8 mouse cellular contexts compared by ENCODE assay signal in genomic region chr11:48807563-48808303, GRCm38 (mm10). TPM values are rescaled to one million over a fixed set of nuclear protein-coding genes. Genes with fewer than 3 reads are reported as not detected.
A peak's percentile ranks its signal among the peaks of the same experiment; 100 is the strongest.
DNase-seq lines count a peak whose midpoint lies in the region; ATAC-seq and TF ChIP-seq lines count a peak whose summit lies in the region.

No protein-coding gene starts in this region.

- 0 out of 2 replicates have a peak, but pooled peaks cover under 1% of the 10 kb centered on the region for H3K4me1 ChIP-seq in forebrain, embryonic 12.5 days
- H3K4me1 ChIP-seq in forebrain, embryonic 10.5 days = peaks cover 7% of the 10 kb centered on the region
- no peaks in the 10 kb centered on the region for H3K4me1 ChIP-seq in midbrain, embryonic 11.5 days (ENCODE audit: control insufficient read depth, insufficient read depth, low read length)
- no peaks in the 10 kb centered on the region for H3K4me1 ChIP-seq in midbrain, embryonic 14.5 days (ENCODE audit: control insufficient read depth, insufficient read depth, low read length)
- no peaks in the 10 kb centered on the region for H3K4me1 ChIP-seq in intestine, postnatal 0 days (replicated peaks; ENCODE audit: control insufficient read depth, insufficient read depth, low read length)
- H3K4me1 ChIP-seq in neural tube, embryonic 15.5 days = peaks cover 6% of the 10 kb centered on the region

- no peak overlapping the region for H3K4me3 ChIP-seq in forebrain, embryonic 12.5 days (replicated peaks)
- no peak overlapping the region for H3K4me3 ChIP-seq in forebrain, embryonic 10.5 days
- no peak overlapping the region for H3K4me3 ChIP-seq in midbrain, embryonic 11.5 days (ENCODE audit: low read depth, low read length)
- no peak overlapping the region for H3K4me3 ChIP-seq in midbrain, embryonic 14.5 days (replicated peaks; ENCODE audit: low read depth, low read length)
- no peak overlapping the region for H3K4me3 ChIP-seq in intestine, postnatal 0 days (ENCODE audit: low read depth, low read length)
- H3K4me3 ChIP-seq in neural tube, embryonic 15.5 days (replicated peaks) = no peak overlapping the region

- H3K27ac ChIP-seq in forebrain, embryonic 12.5 days = no peak overlapping the region
- H3K27ac ChIP-seq in forebrain, embryonic 10.5 days = no peak overlapping the region
- H3K27ac ChIP-seq in midbrain, embryonic 11.5 days (ENCODE audit: low read depth, low read length) = no peak overlapping the region
- no peak overlapping the region for H3K27ac ChIP-seq in midbrain, embryonic 14.5 days (replicated peaks; ENCODE audit: low read depth, low read length)
- H3K27ac ChIP-seq in intestine, postnatal 0 days (ENCODE audit: low read depth, low read length) = no peak overlapping the region
- H3K27ac ChIP-seq in neural tube, embryonic 15.5 days (replicated peaks) = no peak overlapping the region

- 74% methylated on average over 14 of the region's 14 CpGs for WGBS in forebrain, embryonic 12.5 days
- 75% methylated on average over 14 of the region's 14 CpGs for WGBS in forebrain, embryonic 10.5 days
- 74% methylated on average over 14 of the region's 14 CpGs for WGBS in midbrain, embryonic 11.5 days
- 74% methylated on average over 14 of the region's 14 CpGs for WGBS in midbrain, embryonic 14.5 days
- WGBS in intestine, postnatal 0 days = 62% methylated on average over 14 of the region's 14 CpGs
- WGBS in neural tube, embryonic 15.5 days = 67% methylated on average over 14 of the region's 14 CpGs

- no peak overlapping the region for H3K9ac ChIP-seq in forebrain, embryonic 12.5 days
- H3K9ac ChIP-seq in midbrain, embryonic 11.5 days (ENCODE audit: low read length) = no peak overlapping the region
- no peak overlapping the region for H3K9ac ChIP-seq in midbrain, embryonic 14.5 days (replicated peaks; ENCODE audit: low read length)
- H3K9ac ChIP-seq in intestine, postnatal 0 days (ENCODE audit: low read depth, low read length) = no peak overlapping the region
- no peak overlapping the region for H3K9ac ChIP-seq in neural tube, embryonic 15.5 days (replicated peaks)

- H3K4me2 ChIP-seq in forebrain, embryonic 12.5 days = no peak overlapping the region
- H3K4me2 ChIP-seq in midbrain, embryonic 11.5 days = no peak overlapping the region
- no peak overlapping the region for H3K4me2 ChIP-seq in midbrain, embryonic 14.5 days (ENCODE audit: low read length)
- H3K4me2 ChIP-seq in intestine, postnatal 0 days (replicated peaks; ENCODE audit: low read depth) = no peak overlapping the region
- no peak overlapping the region for H3K4me2 ChIP-seq in neural tube, embryonic 15.5 days

- H3K9me3 ChIP-seq in forebrain, embryonic 12.5 days = no peaks in the 10 kb centered on the region
- H3K9me3 ChIP-seq in forebrain, embryonic 10.5 days = no peaks in the 10 kb centered on the region
- no peaks in the 10 kb centered on the region for H3K9me3 ChIP-seq in midbrain, embryonic 11.5 days (ENCODE audit: control insufficient read depth, low read length)
- H3K9me3 ChIP-seq in midbrain, embryonic 14.5 days (ENCODE audit: control insufficient read depth, low read length) = no peaks in the 10 kb centered on the region
- H3K9me3 ChIP-seq in intestine, postnatal 0 days (ENCODE audit: control insufficient read depth) = no peaks in the 10 kb centered on the region
- H3K9me3 ChIP-seq in neural tube, embryonic 15.5 days (replicated peaks) = no peaks in the 10 kb centered on the region

- H3K36me3 ChIP-seq in forebrain, embryonic 12.5 days (replicated peaks) = peaks cover 98% of the 10 kb centered on the region
- H3K36me3 ChIP-seq in forebrain, embryonic 10.5 days (replicated peaks) = peaks cover 100% of the 10 kb centered on the region
- H3K36me3 ChIP-seq in midbrain, embryonic 11.5 days (ENCODE audit: control insufficient read depth, insufficient read depth, low read length) = peaks cover 59% of the 10 kb centered on the region
- peaks cover 100% of the 10 kb centered on the region for H3K36me3 ChIP-seq in midbrain, embryonic 14.5 days (ENCODE audit: control insufficient read depth, insufficient read depth, low read length)
- peaks cover 97% of the 10 kb centered on the region for H3K36me3 ChIP-seq in intestine, postnatal 0 days (ENCODE audit: control insufficient read depth, insufficient read depth)
- peaks cover 94% of the 10 kb centered on the region for H3K36me3 ChIP-seq in neural tube, embryonic 15.5 days

- TF ChIP-seq CTCF in intestine, postnatal 0 days (IDR thresholded peaks at IDR 0.05; ENCODE audit: low read depth) = no peak

- no peak for DNase-seq in forebrain, embryonic 10.5 days (ENCODE audit: extremely low spot score, low spot score)
- no peak for DNase-seq in midbrain, embryonic 11.5 days (ENCODE audit: low spot score, missing footprints)
- DNase-seq in midbrain, embryonic 14.5 days = no peak
- no peak for DNase-seq in cerebellum, postnatal 10 days
- DNase-seq in layer of hippocampus, postnatal 36 days = no peak

- peak; percentile 22; the same call in 1 of the 2 replicates for ATAC-seq in forebrain, embryonic 12.5 days (ENCODE audit: low FRiP score)
- peak; percentile 26 for ATAC-seq in midbrain, embryonic 11.5 days (ENCODE audit: low FRiP score)
- ATAC-seq in midbrain, embryonic 14.5 days (ENCODE audit: low FRiP score, low TSS enrichment) = no peak
- ATAC-seq in intestine, postnatal 0 days = peak; percentile 19; the same call in 1 of the 2 replicates
- peak; percentile 26; the same call in 1 of the 2 replicates for ATAC-seq in neural tube, embryonic 15.5 days (ENCODE audit: low FRiP score)

- no peaks in the 10 kb centered on the region for H3K27me3 ChIP-seq in forebrain, embryonic 12.5 days
- no peaks in the 10 kb centered on the region for H3K27me3 ChIP-seq in forebrain, embryonic 10.5 days (ENCODE audit: poor library complexity, severe bottlenecking)
- H3K27me3 ChIP-seq in midbrain, embryonic 11.5 days (ENCODE audit: control insufficient read depth, insufficient read depth, low read length) = no peaks in the 10 kb centered on the region
- H3K27me3 ChIP-seq in midbrain, embryonic 14.5 days (ENCODE audit: control insufficient read depth, insufficient read depth, low read length) = no peaks in the 10 kb centered on the region
- no peaks in the 10 kb centered on the region for H3K27me3 ChIP-seq in intestine, postnatal 0 days (replicated peaks; ENCODE audit: control insufficient read depth, insufficient read depth, low read length)
- H3K27me3 ChIP-seq in neural tube, embryonic 15.5 days (replicated peaks) = no peaks in the 10 kb centered on the region

RNA-seq across cellular contexts. Expression of gene Rack1, which starts 7.6 kb away (rescaled TPM):
- 512 and 565 TPM in 2 replicates for polyA plus RNA-seq in forebrain, embryonic 12.5 days (2016; fragmentation: Nextera tagmentation; extraction: Ambion mirVana)
- 850 and 861 TPM in 2 replicates for polyA plus RNA-seq in forebrain, embryonic 10.5 days (2016; fragmentation: Nextera tagmentation; extraction: Ambion mirVana)
- 592 and 633 TPM in 2 replicates for polyA plus RNA-seq in midbrain, embryonic 11.5 days (2014; fragmentation: Nextera tagmentation; extraction: Ambion mirVana)
- polyA plus RNA-seq in midbrain, embryonic 14.5 days (2014; fragmentation: Nextera tagmentation; extraction: Ambion mirVana) = 505 and 506 TPM in 2 replicates
- 435 and 447 TPM in 2 replicates for polyA plus RNA-seq in intestine, postnatal 0 days (2015; fragmentation: Nextera tagmentation; extraction: Ambion mirVana)
- polyA plus RNA-seq in neural tube, embryonic 15.5 days (2015; fragmentation: Nextera tagmentation; extraction: Ambion mirVana) = 351 and 459 TPM in 2 replicates
- 100 to 1,000 TPM; 241 to 254 TPM for total RNA-seq in layer of hippocampus, postnatal 36 days (2021)

RNA-seq across cellular contexts. Expression of gene Trim41, which starts 9.4 kb away (rescaled TPM):
- polyA plus RNA-seq in forebrain, embryonic 12.5 days (2016; fragmentation: Nextera tagmentation; extraction: Ambion mirVana) = 6.2 and 6.8 TPM in 2 replicates
- 4.0 and 4.6 TPM in 2 replicates for polyA plus RNA-seq in forebrain, embryonic 10.5 days (2016; fragmentation: Nextera tagmentation; extraction: Ambion mirVana)
- 3.6 and 3.9 TPM in 2 replicates for polyA plus RNA-seq in midbrain, embryonic 11.5 days (2014; fragmentation: Nextera tagmentation; extraction: Ambion mirVana)
- polyA plus RNA-seq in midbrain, embryonic 14.5 days (2014; fragmentation: Nextera tagmentation; extraction: Ambion mirVana) = 6.3 and 8.4 TPM in 2 replicates
- polyA plus RNA-seq in intestine, postnatal 0 days (2015; fragmentation: Nextera tagmentation; extraction: Ambion mirVana) = 4.0 and 4.2 TPM in 2 replicates
- 6.4 and 7.3 TPM in 2 replicates for polyA plus RNA-seq in neural tube, embryonic 15.5 days (2015; fragmentation: Nextera tagmentation; extraction: Ambion mirVana)
- total RNA-seq in layer of hippocampus, postnatal 36 days (2021) = 10 to 100 TPM; 58.3 to 59.6 TPM

RNA-seq across cellular contexts. Expression of gene Trim7, which starts 18.2 kb away (rescaled TPM):
- polyA plus RNA-seq in forebrain, embryonic 12.5 days (2016; fragmentation: Nextera tagmentation; extraction: Ambion mirVana) = 0.76 and 1.00 TPM in 2 replicates
- polyA plus RNA-seq in forebrain, embryonic 10.5 days (2016; fragmentation: Nextera tagmentation; extraction: Ambion mirVana) = 0.07 and 0.31 TPM in 2 replicates
- polyA plus RNA-seq in midbrain, embryonic 11.5 days (2014; fragmentation: Nextera tagmentation; extraction: Ambion mirVana) = 0.40 and 0.73 TPM in 2 replicates
- 0.75 and 1.6 TPM in 2 replicates for polyA plus RNA-seq in midbrain, embryonic 14.5 days (2014; fragmentation: Nextera tagmentation; extraction: Ambion mirVana)
- 0.38 and 0.56 TPM in 2 replicates for polyA plus RNA-seq in intestine, postnatal 0 days (2015; fragmentation: Nextera tagmentation; extraction: Ambion mirVana)
- polyA plus RNA-seq in neural tube, embryonic 15.5 days (2015; fragmentation: Nextera tagmentation; extraction: Ambion mirVana) = 2.1 and 2.6 TPM in 2 replicates
- total RNA-seq in layer of hippocampus, postnatal 36 days (2021) = 1 to 10 TPM; 1.6 to 2.5 TPM

RNA-seq across cellular contexts. Expression of gene Gm12184, which starts 18.7 kb away (rescaled TPM):
- polyA plus RNA-seq in forebrain, embryonic 12.5 days (2016; fragmentation: Nextera tagmentation; extraction: Ambion mirVana) = 6.8 and 9.4 TPM in 2 replicates
- 2.3 and 4.3 TPM in 2 replicates for polyA plus RNA-seq in forebrain, embryonic 10.5 days (2016; fragmentation: Nextera tagmentation; extraction: Ambion mirVana)
- 7.4 and 11.5 TPM in 2 replicates for polyA plus RNA-seq in midbrain, embryonic 11.5 days (2014; fragmentation: Nextera tagmentation; extraction: Ambion mirVana)
- polyA plus RNA-seq in midbrain, embryonic 14.5 days (2014; fragmentation: Nextera tagmentation; extraction: Ambion mirVana) = 3.2 and 4.5 TPM in 2 replicates
- polyA plus RNA-seq in intestine, postnatal 0 days (2015; fragmentation: Nextera tagmentation; extraction: Ambion mirVana) = 5.0 and 5.3 TPM in 2 replicates
- 2.9 and 3.3 TPM in 2 replicates for polyA plus RNA-seq in neural tube, embryonic 15.5 days (2015; fragmentation: Nextera tagmentation; extraction: Ambion mirVana)
- total RNA-seq in layer of hippocampus, postnatal 36 days (2021) = 1 to 10 TPM in 1 of 2 experiments, under 1 TPM in 1; 0.40 to 1.3 TPM
